Mouse (Mus musculus) layer of hippocampus, postnatal 14 days (tissue): ENCODE data around the gene Apba1. TPM values are rescaled to one million over a fixed set of nuclear protein-coding genes. Genes with fewer than 3 reads are reported as not detected.
A peak's percentile ranks its signal among the peaks of the same experiment; 100 is the strongest.

Source experiments
- DNase-seq, 2 experiments: peaks; one replicate each; pipeline ENCODE4 v3.0.0; 2021 to 2022; ENCODE audit warnings: low spot score in 2 of 2, mixed read lengths in 1 of 2
- total RNA-seq, 2 experiments: library from RNA; stranded (reverse); gene quantifications; 2 replicates each; pipeline ENCODE4 v1.2.3; 2021

The Apba1 gene
- total RNA-seq, 2 experiments from 2014 or later, result 152 to 160 TPM

GRCm38 (mm10) chr19:23803221-23803870 lies 44.7 kb downstream of the Apba1 start:
- no peak for DNase-seq

GRCm38 (mm10) chr19:23806796-23807195 lies 48.1 kb downstream of the Apba1 start:
- DNase-seq, result no peak

GRCm38 (mm10) chr19:23807371-23807770 lies 48.7 kb downstream of the Apba1 start:
- no peak for DNase-seq

DNA sequence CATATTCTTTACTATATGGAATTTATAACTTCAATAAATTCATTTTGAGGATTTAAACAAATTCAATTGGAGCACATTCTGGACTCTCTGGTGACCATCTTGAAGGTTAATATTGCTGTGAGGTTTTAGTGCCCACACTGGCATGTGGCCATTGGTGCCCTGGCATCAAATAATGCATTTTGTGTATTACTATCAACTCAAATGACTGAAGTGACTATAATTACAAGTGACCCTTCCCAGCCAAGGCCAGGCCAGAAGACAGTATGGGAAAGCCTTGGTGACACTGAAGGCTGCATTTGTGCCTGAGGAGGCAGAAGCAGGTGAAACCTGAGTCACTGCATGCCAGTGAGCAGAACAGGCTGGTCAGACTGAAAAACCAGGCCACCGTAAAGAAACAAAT lies 50.5 kb downstream of the Apba1 start:
- DNase-seq, result no peak

DNA sequence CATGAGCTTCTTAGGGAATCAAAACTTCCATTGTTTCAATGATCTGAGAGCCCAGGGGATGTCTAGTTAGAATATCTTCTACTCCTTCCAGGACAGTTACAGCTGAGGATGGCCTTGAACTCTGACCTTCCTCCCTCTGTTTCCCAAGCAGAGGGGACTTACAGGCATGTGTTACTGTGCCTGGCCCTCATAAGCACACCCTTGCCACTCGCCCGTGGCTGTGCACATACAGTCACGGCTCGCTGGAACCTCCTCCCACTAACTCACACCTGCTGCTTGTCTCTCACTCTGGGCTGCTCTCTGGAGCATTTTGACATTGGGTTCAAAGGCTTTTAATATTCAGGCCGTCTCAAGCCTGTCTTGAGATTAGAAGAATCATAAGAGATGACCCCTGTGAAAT lies 51.8 kb downstream of the Apba1 start:
- DNase-seq, result no peak

GRCm38 (mm10) chr19:23810976-23811375 lies 52.3 kb downstream of the Apba1 start:
- DNase-seq, result no peak

- no peak for DNase-seq
Measured at GRCm38 (mm10) chr19:23816762-23817161, 58.1 kb downstream of the Apba1 start.

DNA sequence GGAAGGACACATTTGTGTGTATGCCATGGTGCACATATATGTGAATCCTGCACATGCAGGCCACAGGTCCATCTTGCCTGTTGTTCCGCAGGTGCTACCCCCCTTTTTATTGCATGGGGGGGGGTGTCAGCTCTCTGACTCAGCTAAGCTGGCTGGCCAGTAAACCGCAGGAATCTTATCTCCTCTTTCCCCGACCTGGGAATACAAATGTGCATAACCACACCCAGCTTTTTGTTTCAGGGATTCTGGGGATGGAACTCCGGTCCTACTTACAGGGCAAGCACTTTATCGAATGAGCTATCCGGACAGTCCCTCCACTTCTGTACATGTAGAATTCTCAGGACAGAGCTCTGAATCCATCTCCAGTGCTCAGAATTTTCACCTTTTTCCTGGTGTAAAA lies 58.5 kb downstream of the Apba1 start:
- no peak for DNase-seq

- no peak for DNase-seq
Measured at GRCm38 (mm10) chr19:23819882-23820281, 61.2 kb downstream of the Apba1 start.

DNA sequence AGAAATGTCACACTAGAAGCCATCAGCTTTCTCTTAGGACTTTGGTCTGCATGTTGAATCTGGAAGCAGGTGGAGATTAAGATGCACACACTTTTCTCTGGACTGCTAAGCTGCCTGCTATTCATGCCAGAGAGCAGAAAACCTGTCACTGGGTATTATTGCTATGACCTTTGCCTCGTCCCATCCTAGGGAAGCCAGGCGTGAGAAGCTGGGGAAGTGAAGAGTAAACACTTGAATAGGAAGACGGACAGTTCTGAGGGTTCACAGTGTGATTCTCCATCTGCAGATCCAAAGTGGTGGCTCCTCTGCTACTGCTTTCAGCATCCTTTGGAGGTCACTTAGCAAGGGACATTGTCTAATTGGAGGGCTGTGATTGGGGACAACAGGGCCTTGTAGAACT lies 63.8 kb downstream of the Apba1 start:
- DNase-seq, result no peak

- no peak for DNase-seq
Measured at GRCm38 (mm10) chr19:23823533-23823932, 64.8 kb downstream of the Apba1 start.

- no peak for DNase-seq
Measured at GRCm38 (mm10) chr19:23826251-23826650, 67.6 kb downstream of the Apba1 start.

GRCm38 (mm10) chr19:23830761-23831160 lies 72.1 kb downstream of the Apba1 start:
- no peak for DNase-seq

DNA sequence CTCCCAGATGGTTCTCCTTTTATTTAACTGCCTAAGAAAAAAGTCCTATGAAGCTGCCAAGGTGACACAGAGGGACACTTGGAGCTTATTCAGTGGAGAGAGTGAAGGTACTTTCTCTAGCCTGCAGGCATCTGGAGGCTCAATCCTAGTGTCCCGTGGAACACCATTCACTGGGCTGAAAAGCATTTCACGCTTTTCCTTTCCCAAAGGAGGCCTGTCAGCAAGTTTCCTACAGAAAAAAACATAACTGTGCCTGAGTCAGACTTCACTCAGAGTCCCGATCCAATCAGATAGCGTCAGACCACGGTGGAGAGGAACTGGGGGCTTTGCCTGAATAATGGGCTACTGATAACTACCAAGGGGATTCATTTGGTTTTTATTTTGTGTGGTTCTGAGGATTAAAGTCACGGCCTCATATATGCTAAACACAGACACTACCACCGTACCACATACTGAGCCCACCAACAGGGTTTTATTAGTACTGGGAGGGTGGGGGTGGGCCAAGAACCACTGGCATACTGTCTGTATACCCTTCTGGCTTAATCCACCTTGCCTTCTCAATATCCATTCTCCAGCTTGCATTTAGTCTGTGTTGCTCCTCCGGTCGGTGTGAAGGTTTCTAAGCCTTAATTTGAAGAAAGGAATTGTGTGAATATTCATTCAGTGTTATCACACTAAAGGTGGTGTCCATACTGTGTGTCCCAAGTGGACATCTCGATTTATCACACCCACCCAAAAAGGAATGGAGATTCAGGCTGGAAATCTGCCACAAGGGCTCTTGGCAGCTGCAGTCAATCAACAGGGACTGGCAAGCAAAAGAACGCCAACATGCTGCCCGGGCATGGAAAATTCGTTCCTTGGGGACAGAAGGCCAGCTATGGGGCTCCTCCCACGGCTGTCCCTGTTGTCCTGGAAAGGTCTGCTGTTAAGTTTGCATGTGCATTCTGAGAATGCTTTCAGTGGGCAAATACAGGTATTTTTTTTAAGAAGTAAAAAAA lies 75.3 kb downstream of the Apba1 start:
- DNase-seq, result peak; percentile 42 to 61

DNA sequence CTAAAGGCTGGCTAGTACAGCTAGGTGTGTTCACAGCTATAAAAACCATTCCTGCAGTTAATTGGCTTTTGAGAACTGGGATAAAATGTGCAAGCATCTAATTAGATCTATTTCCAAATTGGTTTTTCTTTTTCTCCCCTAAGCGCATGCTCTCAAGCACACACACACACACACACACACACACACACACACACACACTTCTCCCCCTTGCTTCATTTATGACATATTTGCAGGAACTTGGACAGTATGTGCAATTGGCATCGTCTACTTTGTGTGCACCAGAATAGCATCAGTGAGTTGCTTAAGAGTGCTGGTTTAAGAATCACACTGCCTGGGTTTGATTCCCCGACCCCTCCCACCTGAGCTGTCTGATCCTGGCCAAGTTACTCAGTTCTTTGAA lies 76.0 kb downstream of the Apba1 start:
- DNase-seq, result peak in 1 of 2 experiments; percentile 51

- DNase-seq, result no peak
Measured at GRCm38 (mm10) chr19:23855832-23856231, 97.1 kb downstream of the Apba1 start.

DNA sequence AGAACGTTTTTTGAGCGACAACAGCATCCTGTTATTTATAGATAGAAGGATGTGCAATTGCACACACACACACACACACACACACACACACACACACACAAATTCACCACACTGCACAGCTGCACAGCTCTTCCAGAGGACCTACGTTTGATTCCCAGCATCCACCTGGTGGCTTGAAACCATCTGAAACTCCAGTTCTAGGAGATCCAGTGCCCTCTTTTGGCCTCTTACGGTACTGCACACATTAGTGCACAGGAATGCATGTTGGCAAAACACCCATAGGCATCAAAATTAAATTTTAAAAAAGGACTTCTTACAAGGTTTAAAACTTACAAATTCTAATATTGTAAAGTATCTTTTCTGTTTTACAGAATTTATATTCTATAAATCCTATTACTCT lies 99.4 kb downstream of the Apba1 start:
- no peak for DNase-seq

DNA sequence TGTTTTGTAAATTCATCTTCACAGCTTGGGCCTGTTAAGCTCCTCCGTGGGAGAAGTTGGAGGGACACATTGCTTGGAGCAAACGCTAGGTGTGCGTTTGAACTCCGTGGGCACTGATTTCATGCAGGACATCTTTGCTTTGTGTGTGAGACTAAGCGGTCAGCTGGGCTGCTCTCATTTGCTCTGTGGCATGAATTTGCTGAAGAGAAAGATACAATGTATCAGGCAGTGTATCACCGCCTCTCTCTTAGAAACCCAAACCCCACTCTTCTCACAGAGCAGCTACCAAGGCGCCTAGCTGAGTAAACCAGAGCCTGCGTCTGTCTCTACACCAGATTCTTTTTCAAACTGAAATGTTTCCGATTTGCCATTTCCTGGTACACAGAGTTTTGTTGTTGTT lies 100.1 kb downstream of the Apba1 start:
- DNase-seq, result no peak

DNA sequence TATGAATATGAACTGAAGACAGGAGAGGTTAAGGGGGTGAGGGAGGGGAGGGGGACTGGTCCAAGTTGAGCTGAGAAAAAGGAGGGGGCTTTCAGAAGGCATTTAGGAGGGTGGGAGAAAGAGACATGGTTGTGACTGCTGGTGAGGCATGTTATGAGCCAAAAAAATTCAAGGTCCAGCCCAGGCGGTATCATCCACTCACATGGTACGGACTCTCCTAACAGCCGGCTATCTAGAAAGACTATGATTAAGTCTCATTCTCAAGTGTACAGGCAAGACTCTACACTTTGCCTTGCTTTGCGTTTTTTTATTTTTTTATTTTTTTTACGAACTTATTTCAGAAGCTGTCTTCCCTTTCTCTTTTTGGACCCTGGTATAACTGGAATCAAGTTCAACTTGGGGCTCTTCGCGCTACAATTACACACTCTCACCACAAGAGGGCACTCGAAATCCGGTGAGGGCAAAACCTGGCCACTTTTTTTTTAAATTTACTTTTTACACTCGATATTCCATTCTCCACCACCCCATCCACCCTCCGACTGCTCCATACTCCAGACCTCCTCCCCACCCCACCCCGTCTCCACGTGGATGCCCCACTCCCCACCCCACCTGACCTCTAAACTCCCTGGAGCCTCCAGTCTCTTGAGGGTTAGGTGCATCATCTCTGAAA lies 101.6 kb downstream of the Apba1 start:
- DNase-seq, result peak in 1 of 2 experiments; percentile 54

GRCm38 (mm10) chr19:23862736-23863135 lies 104.0 kb downstream of the Apba1 start:
- no peak for DNase-seq

GRCm38 (mm10) chr19:23863959-23864358 lies 105.3 kb downstream of the Apba1 start:
- peak in 1 of 2 experiments; percentile 33 for DNase-seq

- no peak for DNase-seq
Measured at GRCm38 (mm10) chr19:23866045-23866444, 107.4 kb downstream of the Apba1 start.
